Mouse (Mus musculus) C2C12 (cell line): ENCODE results near the gene Cdc42ep4. TPM values are rescaled to one million over a fixed set of nuclear protein-coding genes. Genes with fewer than 3 reads are reported as not detected.

Experiments
- H3K27me3 ChIP-seq: one replicate; pipeline ENCODE4 v1.6.1; 2011; ENCODE audit not compliant: control insufficient read depth, insufficient read depth, insufficient read length
- H3K36me3 ChIP-seq: one replicate; pipeline ENCODE4 v1.6.1; 2011; ENCODE audit not compliant: control insufficient read depth, insufficient read depth
- H3K4me3 ChIP-seq: one replicate; pipeline ENCODE4 v1.5.1; 2011; ENCODE audit warnings: mild to moderate bottlenecking, control low read depth; ENCODE audit not compliant: poor library complexity, insufficient read depth, severe bottlenecking
- H3K79me2 ChIP-seq: one replicate; pipeline ENCODE4 v1.6.1; 2011; ENCODE audit not compliant: control insufficient read depth, insufficient read depth
- H3K79me3 ChIP-seq: one replicate; pipeline ENCODE4 v1.6.1; 2011; ENCODE audit warnings: low read depth, control low read depth
- H3ac ChIP-seq: one replicate; pipeline ENCODE3; 2011; ENCODE audit warnings: low read depth; ENCODE audit not compliant: control insufficient read depth, insufficient read length
- CEBPB ChIP-seq: IDR thresholded peaks from one replicate; pipeline ENCODE4 v1.6.1; 2011; ENCODE audit warnings: low read depth, mild to moderate bottlenecking, control low read depth, moderate library complexity
- CTCF ChIP-seq: IDR thresholded peaks from one replicate; pipeline ENCODE4 v1.5.1; 2011; ENCODE audit not compliant: control insufficient read depth, insufficient read depth, insufficient read length
- FOSL1 ChIP-seq: IDR thresholded peaks from one replicate; pipeline ENCODE4 v1.8.0; 2011; ENCODE audit warnings: mild to moderate bottlenecking, low read length; ENCODE audit not compliant: poor library complexity, insufficient read depth, severe bottlenecking
- MAX ChIP-seq: IDR thresholded peaks from one replicate; pipeline ENCODE4 v1.6.1; 2011; ENCODE audit warnings: mild to moderate bottlenecking, control low read depth
- MYOD1 ChIP-seq: IDR thresholded peaks from one replicate; pipeline ENCODE4 v1.6.1; 2011; ENCODE audit warnings: low read depth; ENCODE audit not compliant: control insufficient read depth, insufficient read length
- MYOG ChIP-seq: IDR thresholded peaks from one replicate; pipeline ENCODE4 v1.6.1; 2011; ENCODE audit not compliant: control insufficient read depth, insufficient read length; ENCODE audit errors: extremely low read depth
- USF1 ChIP-seq: IDR thresholded peaks from one replicate; pipeline ENCODE4 v1.6.1; 2011; ENCODE audit warnings: low read depth, mild to moderate bottlenecking, control low read depth, moderate library complexity
- polyA plus RNA-seq: library from polyadenylated mRNA; unstranded; fragments of >200 nt; fragmentation: generic; extraction: Trizol; gene quantifications from one replicate; pipeline ENCODE4 v1.2.1, GENCODE M21; 2012; ENCODE audit warnings: missing spikeins

The Cdc42ep4 gene
- polyA plus RNA-seq, 1 experiment = 13.0 TPM

- Histone ChIP-seq H3K79me2 (peaks cover 61% of the 10 kb centered on the region), H3ac (peak overlapping the region; percentile 28), H3K4me3 (peak overlapping the region; percentile 57), H3K27me3 (no peaks in the 10 kb centered on the region), H3K79me3 (peaks cover 18% of the 10 kb centered on the region), H3K36me3 (no peaks in the 10 kb centered on the region)
- no peak for TF ChIP-seq MYOD1
- no peak for TF ChIP-seq USF1
- no peak for TF ChIP-seq CEBPB
- no peak for TF ChIP-seq MYOG
- TF ChIP-seq CTCF = no peak
- no peak for TF ChIP-seq FOSL1
- no peak for TF ChIP-seq MAX
These were observed 1.8 kb downstream of the Cdc42ep4 start for GRCm38 (mm10) chr11:113749749-113750351.

GRCm38 (mm10) chr11:113748797-113749521 lies 2.7 kb downstream of the Cdc42ep4 start:
- H3K79me2 ChIP-seq = peaks cover 61% of the 10 kb centered on the region

GRCm38 (mm10) chr11:113747725-113748380 lies 3.8 kb downstream of the Cdc42ep4 start:
- Histone ChIP-seq H3K4me3 (no peak overlapping the region), H3K27me3 (no peaks in the 10 kb centered on the region)

More at GRCm38 (mm10) chr11:113748797-113749521, 2.7 kb downstream of the Cdc42ep4 start:
- Histone ChIP-seq H3ac (no peak overlapping the region), H3K36me3 (no peaks in the 10 kb centered on the region), H3K27me3 (no peaks in the 10 kb centered on the region), H3K79me3 (peaks cover 18% of the 10 kb centered on the region), H3K4me3 (no peak overlapping the region)
- TF ChIP-seq MYOD1 (no peak), FOSL1 (no peak), CTCF (no peak), MYOG (no peak), USF1 (no peak)

GRCm38 (mm10) chr11:113747056-113747455 lies 4.6 kb downstream of the Cdc42ep4 start:
- no peaks in the 10 kb centered on the region for H3K36me3 ChIP-seq
- no peaks in the 10 kb centered on the region for H3K27me3 ChIP-seq
- peaks cover 78% of the 10 kb centered on the region for H3K79me2 ChIP-seq
- no peak for TF ChIP-seq FOSL1
- no peak overlapping the region for H3K4me3 ChIP-seq
- no peak overlapping the region for H3ac ChIP-seq
- peaks cover 23% of the 10 kb centered on the region for H3K79me3 ChIP-seq

More at GRCm38 (mm10) chr11:113747725-113748380, 3.8 kb downstream of the Cdc42ep4 start:
- TF ChIP-seq MYOG (no peak), CTCF (no peak), CEBPB (no peak), MAX (no peak), FOSL1 (no peak), USF1 (no peak), MYOD1 (no peak)
- peaks cover 20% of the 10 kb centered on the region for H3K79me3 ChIP-seq
- H3K36me3 ChIP-seq = no peaks in the 10 kb centered on the region
- no peak overlapping the region for H3ac ChIP-seq
- peaks cover 70% of the 10 kb centered on the region for H3K79me2 ChIP-seq

- TF ChIP-seq CEBPB = no peak
- TF ChIP-seq MYOG = no peak
- no peak for TF ChIP-seq FOSL1
- TF ChIP-seq CTCF = no peak
- TF ChIP-seq USF1 = no peak
- TF ChIP-seq MYOD1 = no peak
- Histone ChIP-seq H3K79me2 (peaks cover 84% of the 10 kb centered on the region), H3K36me3 (no peaks in the 10 kb centered on the region), H3K79me3 (peaks cover 23% of the 10 kb centered on the region), H3K4me3 (no peak overlapping the region), H3K27me3 (no peaks in the 10 kb centered on the region), H3ac (no peak overlapping the region)
These were observed 5.7 kb downstream of the Cdc42ep4 start for GRCm38 (mm10) chr11:113745961-113746360.
